Mouse (Mus musculus): ENCODE measurements around the gene Il17d. TPM values are rescaled to one million over a fixed set of nuclear protein-coding genes. Genes with fewer than 3 reads are reported as not detected.

Il17d gene
- polyA plus RNA-seq, 1 experiment from 2014 or later: 1.0 TPM

GRCm38 (mm10) chr14:57529086-57529785, 4.7 kb downstream of the Il17d start:
- 50% methylated on average over 10 of the region's 10 CpGs for WGBS
- peaks cover 16 to 18% of the 10 kb centered on the region in 2 experiments for H3K4me1 ChIP-seq (ENCODE audit: control insufficient read depth in 2 of 2, insufficient read depth in 2 of 2, low read length in 2 of 2)
- H3K9ac ChIP-seq (ENCODE audit: low read length): no peak overlapping the region
- H3K4me2 ChIP-seq (ENCODE audit: low read length): no peak overlapping the region
- no peak overlapping the region for H3K27ac ChIP-seq (replicated peaks in 1 of 2; ENCODE audit: control insufficient read depth in 1 of 2, insufficient read depth in 1 of 2, low read depth in 2 of 2, low read length in 2 of 2)
- no peak for ATAC-seq (ENCODE audit: insufficient number of reproducible peaks, insufficient read depth, low FRiP score, low read depth)
- no peaks in the 10 kb centered on the region for H3K36me3 ChIP-seq (ENCODE audit: control insufficient read depth, insufficient read depth, low read length)
- no peak overlapping the region for H3K4me3 ChIP-seq (ENCODE audit: control insufficient read depth in 1 of 2, insufficient read depth in 1 of 2, low read depth in 1 of 2, low read length in 2 of 2)
- H3K9me3 ChIP-seq (ENCODE audit: control insufficient read depth, low read length): no peaks in the 10 kb centered on the region
- peaks cover 17% of the 10 kb centered on the region for H3K27me3 ChIP-seq (ENCODE audit: control insufficient read depth, insufficient read depth, low read length)

GRCm38 (mm10) chr14:57529786-57530515, 5.4 kb downstream of the Il17d start:
- no peak for ATAC-seq (ENCODE audit: insufficient number of reproducible peaks, insufficient read depth, low FRiP score, low read depth)
- H3K27ac ChIP-seq (replicated peaks in 1 of 2; ENCODE audit: control insufficient read depth in 1 of 2, insufficient read depth in 1 of 2, low read depth in 2 of 2, low read length in 2 of 2): no peak overlapping the region
- no peaks in the 10 kb centered on the region for H3K36me3 ChIP-seq (ENCODE audit: control insufficient read depth, insufficient read depth, low read length)
- 67% methylated on average over 5 of the region's 5 CpGs for WGBS
- H3K4me3 ChIP-seq (ENCODE audit: control insufficient read depth in 1 of 2, insufficient read depth in 1 of 2, low read depth in 1 of 2, low read length in 2 of 2): no peak overlapping the region
- H3K9ac ChIP-seq (ENCODE audit: low read length): no peak overlapping the region
- H3K4me2 ChIP-seq (ENCODE audit: low read length): no peak overlapping the region
- H3K27me3 ChIP-seq (ENCODE audit: control insufficient read depth, insufficient read depth, low read length): peaks cover 17% of the 10 kb centered on the region
- peaks cover 21 to 25% of the 10 kb centered on the region in 2 experiments for H3K4me1 ChIP-seq (ENCODE audit: control insufficient read depth in 2 of 2, insufficient read depth in 2 of 2, low read length in 2 of 2)
- H3K9me3 ChIP-seq (ENCODE audit: control insufficient read depth, low read length): no peaks in the 10 kb centered on the region

- no peak overlapping the region for H3K9ac ChIP-seq (ENCODE audit: low read length)
- H3K4me1 ChIP-seq (ENCODE audit: control insufficient read depth in 2 of 2, insufficient read depth in 2 of 2, low read length in 2 of 2): peaks cover 42 to 49% of the 10 kb centered on the region in 2 experiments
- H3K27me3 ChIP-seq (ENCODE audit: control insufficient read depth, insufficient read depth, low read length): peaks cover 9% of the 10 kb centered on the region; the same call in 1 of the 2 replicates
- no peak for ATAC-seq (ENCODE audit: insufficient number of reproducible peaks, insufficient read depth, low FRiP score, low read depth)
- no peaks in the 10 kb centered on the region for H3K36me3 ChIP-seq (ENCODE audit: control insufficient read depth, insufficient read depth, low read length)
- 79% methylated on average over 3 of the region's 3 CpGs for WGBS
- H3K4me2 ChIP-seq (ENCODE audit: low read length): no peak overlapping the region
- no peaks in the 10 kb centered on the region for H3K9me3 ChIP-seq (ENCODE audit: control insufficient read depth, low read length)
- no peak overlapping the region for H3K4me3 ChIP-seq (ENCODE audit: control insufficient read depth in 1 of 2, insufficient read depth in 1 of 2, low read depth in 1 of 2, low read length in 2 of 2)
- no peak overlapping the region for H3K27ac ChIP-seq (replicated peaks in 1 of 2; ENCODE audit: control insufficient read depth in 1 of 2, insufficient read depth in 1 of 2, low read depth in 2 of 2, low read length in 2 of 2)
Measured at GRCm38 (mm10) chr14:57532577-57532976, 8.0 kb downstream of the Il17d start.

- Histone ChIP-seq H3K27me3 (ENCODE audit: control insufficient read depth, insufficient read depth, low read length) (peaks cover 9% of the 10 kb centered on the region; the same call in 1 of the 2 replicates), H3K4me1 (ENCODE audit: control insufficient read depth in 2 of 2, insufficient read depth in 2 of 2, low read length in 2 of 2) (peaks cover 48 to 55% of the 10 kb centered on the region in 2 experiments), H3K36me3 (ENCODE audit: control insufficient read depth, insufficient read depth, low read length) (no peaks in the 10 kb centered on the region), H3K9ac (ENCODE audit: low read length) (no peak overlapping the region), H3K9me3 (ENCODE audit: control insufficient read depth, low read length) (no peaks in the 10 kb centered on the region), H3K4me3 (ENCODE audit: control insufficient read depth in 1 of 2, insufficient read depth in 1 of 2, low read depth in 1 of 2, low read length in 2 of 2) (no peak overlapping the region), H3K4me2 (ENCODE audit: low read length) (no peak overlapping the region), H3K27ac (replicated peaks in 1 of 2; ENCODE audit: control insufficient read depth in 1 of 2, insufficient read depth in 1 of 2, low read depth in 2 of 2, low read length in 2 of 2) (no peak overlapping the region)
- 45% methylated on average over 3 of the region's 3 CpGs for WGBS
- ATAC-seq (ENCODE audit: insufficient number of reproducible peaks, insufficient read depth, low FRiP score, low read depth): no peak
Measured at GRCm38 (mm10) chr14:57533214-57533613, 8.6 kb downstream of the Il17d start.

DNA sequence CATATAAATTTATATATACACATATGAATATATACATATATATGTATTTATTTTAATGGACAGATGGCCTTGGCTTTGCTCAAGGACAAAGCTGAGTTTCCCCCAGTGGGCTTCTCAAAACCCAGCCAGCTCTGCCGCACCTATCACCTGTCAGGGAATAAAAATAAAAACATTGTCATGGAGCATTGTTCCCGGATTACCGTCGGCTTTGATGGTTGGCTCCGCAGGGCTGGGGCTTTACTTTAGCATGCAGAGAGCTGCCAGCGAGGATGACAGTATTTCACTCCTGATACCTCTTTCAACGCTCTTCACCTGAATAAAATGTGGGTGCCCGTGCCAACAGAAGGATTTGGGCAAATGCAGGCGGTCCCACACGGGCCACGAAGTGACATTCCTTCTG, 9.3 kb downstream of the Il17d start:
- 28% methylated on average over 11 of the region's 11 CpGs for WGBS
- no peak overlapping the region for H3K4me2 ChIP-seq (ENCODE audit: low read length)
- no peak for ATAC-seq (ENCODE audit: insufficient number of reproducible peaks, insufficient read depth, low FRiP score, low read depth)

GRCm38 (mm10) chr14:57534346-57534745, 9.8 kb downstream of the Il17d start:
- H3K4me2 ChIP-seq (ENCODE audit: low read length): peak overlapping the region; percentile 23; the same call in 1 of the 2 replicates
- peaks cover 47 to 52% of the 10 kb centered on the region in 2 experiments for H3K4me1 ChIP-seq (ENCODE audit: control insufficient read depth in 2 of 2, insufficient read depth in 2 of 2, low read length in 2 of 2)

More for the DNA sequence above, 9.3 kb downstream of the Il17d start:
- H3K27ac ChIP-seq (replicated peaks in 1 of 2; ENCODE audit: control insufficient read depth in 1 of 2, insufficient read depth in 1 of 2, low read depth in 2 of 2, low read length in 2 of 2): no peak overlapping the region
- no peak overlapping the region for H3K4me3 ChIP-seq (ENCODE audit: control insufficient read depth in 1 of 2, insufficient read depth in 1 of 2, low read depth in 1 of 2, low read length in 2 of 2)
- no peaks in the 10 kb centered on the region for H3K36me3 ChIP-seq (ENCODE audit: control insufficient read depth, insufficient read depth, low read length)
- no peaks in the 10 kb centered on the region for H3K9me3 ChIP-seq (ENCODE audit: control insufficient read depth, low read length)
- peaks cover 48 to 57% of the 10 kb centered on the region in 2 experiments for H3K4me1 ChIP-seq (ENCODE audit: control insufficient read depth in 2 of 2, insufficient read depth in 2 of 2, low read length in 2 of 2)
- no peak overlapping the region for H3K9ac ChIP-seq (ENCODE audit: low read length)
- H3K27me3 ChIP-seq (ENCODE audit: control insufficient read depth, insufficient read depth, low read length): peaks cover 5% of the 10 kb centered on the region; the same call in 1 of the 2 replicates

GRCm38 (mm10) chr14:57534961-57535360, 10.4 kb downstream of the Il17d start:
- Histone ChIP-seq H3K4me3 (ENCODE audit: control insufficient read depth in 1 of 2, insufficient read depth in 1 of 2, low read depth in 1 of 2, low read length in 2 of 2) (no peak overlapping the region), H3K9me3 (ENCODE audit: control insufficient read depth, low read length) (no peaks in the 10 kb centered on the region), H3K27ac (replicated peaks in 1 of 2; ENCODE audit: control insufficient read depth in 1 of 2, insufficient read depth in 1 of 2, low read depth in 2 of 2, low read length in 2 of 2) (peak overlapping the region; percentile 48 to 87), H3K4me1 (ENCODE audit: control insufficient read depth in 2 of 2, insufficient read depth in 2 of 2, low read length in 2 of 2) (peaks cover 42 to 45% of the 10 kb centered on the region in 2 experiments), H3K9ac (ENCODE audit: low read length) (peak overlapping the region; percentile 60), H3K4me2 (ENCODE audit: low read length) (peak overlapping the region; percentile 23; the same call in 1 of the 2 replicates), H3K27me3 (ENCODE audit: control insufficient read depth, insufficient read depth, low read length) (peaks cover 4% of the 10 kb centered on the region; the same call in 1 of the 2 replicates), H3K36me3 (ENCODE audit: control insufficient read depth, insufficient read depth, low read length) (no peaks in the 10 kb centered on the region)
- 26% methylated on average over 8 of the region's 8 CpGs for WGBS
- no peak for ATAC-seq (ENCODE audit: insufficient number of reproducible peaks, insufficient read depth, low FRiP score, low read depth)

More at GRCm38 (mm10) chr14:57534346-57534745, 9.8 kb downstream of the Il17d start:
- Histone ChIP-seq H3K27ac (replicated peaks in 1 of 2; ENCODE audit: control insufficient read depth in 1 of 2, insufficient read depth in 1 of 2, low read depth in 2 of 2, low read length in 2 of 2) (peak overlapping the region in 1 of 2 experiments; percentile 87; a peak in 3 of 4 replicates), H3K9me3 (ENCODE audit: control insufficient read depth, low read length) (no peaks in the 10 kb centered on the region), H3K4me3 (ENCODE audit: control insufficient read depth in 1 of 2, insufficient read depth in 1 of 2, low read depth in 1 of 2, low read length in 2 of 2) (no peak overlapping the region), H3K9ac (ENCODE audit: low read length) (peak overlapping the region; percentile 60; the same call in 1 of the 2 replicates), H3K36me3 (ENCODE audit: control insufficient read depth, insufficient read depth, low read length) (no peaks in the 10 kb centered on the region), H3K27me3 (ENCODE audit: control insufficient read depth, insufficient read depth, low read length) (peaks cover 4% of the 10 kb centered on the region; the same call in 1 of the 2 replicates)
- 34% methylated on average over 5 of the region's 5 CpGs for WGBS
- no peak for ATAC-seq (ENCODE audit: insufficient number of reproducible peaks, insufficient read depth, low FRiP score, low read depth)

Data from heart, embryonic 14.5 days (tissue).